Mouse (Mus musculus): Measurements from ENCODE around the gene Psmd12.

DNA sequence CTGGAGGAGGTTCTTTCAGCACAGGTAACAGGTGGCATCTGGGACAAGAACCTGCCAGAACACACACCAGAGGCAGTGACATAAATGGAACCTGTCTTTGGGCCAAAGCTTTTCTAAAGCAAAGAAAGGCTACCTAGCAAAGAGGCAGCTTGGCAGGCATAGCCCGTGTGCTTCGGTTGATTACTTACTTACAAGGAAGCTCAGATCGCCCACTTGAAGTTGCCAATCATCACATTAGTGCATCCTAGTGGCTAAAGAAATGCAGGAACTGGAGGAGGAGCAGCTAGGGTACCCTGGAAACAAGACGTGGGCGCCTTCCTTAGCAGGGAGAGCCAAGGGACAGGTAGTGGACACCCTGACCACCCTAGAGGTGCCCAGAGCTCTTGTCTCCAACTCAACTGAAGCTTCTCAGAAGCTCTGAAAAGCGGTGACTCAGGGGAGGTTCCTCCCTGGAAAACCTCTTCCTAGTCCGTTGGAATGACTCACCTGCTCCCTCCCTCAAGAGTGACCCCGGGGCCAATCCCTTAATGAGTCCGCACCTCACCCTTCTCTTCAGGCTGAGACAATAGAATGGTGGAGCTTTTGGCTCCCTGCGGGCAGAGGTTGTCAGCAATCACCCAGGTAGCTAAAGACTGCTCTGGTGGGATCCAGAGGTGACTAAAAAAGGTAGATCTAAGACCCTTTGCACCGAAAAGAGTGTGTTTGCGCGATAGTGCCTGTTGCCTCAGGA, 66.6 kb downstream of the Psmd12 start:
- TF ChIP-seq CTCF (IDR thresholded peaks at IDR 0.05; ENCODE audit: borderline replicate concordance, insufficient read depth, low read depth, low read length) (no peak), POLR2A (IDR thresholded peaks at IDR 0.05; ENCODE audit: borderline replicate concordance, insufficient read depth, low read length) (no peak)
